Mouse (Mus musculus): ENCODE results near the gene Gnb5. TPM values are rescaled to one million over a fixed set of nuclear protein-coding genes. Genes with fewer than 3 reads are reported as not detected.

Gnb5 gene
- polyA plus RNA-seq, 1 experiment from 2014 or later = 70.1 TPM

GRCm38 (mm10) chr9:75313138-75313831, 7.2 kb downstream of the Gnb5 start:
- H3K4me1 ChIP-seq (ENCODE audit: control insufficient read depth, insufficient read depth, low read length) = peaks cover 17% of the 10 kb centered on the region
- H3K4me3 ChIP-seq (replicated peaks; ENCODE audit: low read depth, low read length) = peak overlapping the region; percentile 50
- H3K27ac ChIP-seq (replicated peaks; ENCODE audit: low read depth, low read length) = peak overlapping the region; percentile 87
- DNase-seq = peak; percentile 75
- H3K9me3 ChIP-seq (ENCODE audit: control insufficient read depth, low read length) = no peaks in the 10 kb centered on the region
- H3K27me3 ChIP-seq (ENCODE audit: control insufficient read depth, insufficient read depth, low read length) = no peaks in the 10 kb centered on the region
- ATAC-seq (ENCODE audit: low FRiP score, low TSS enrichment) = peak; percentile 21; the same call in 1 of the 2 replicates
- 30% methylated on average over 11 of the region's 11 CpGs for WGBS
- peak overlapping the region; percentile 79 for H3K4me2 ChIP-seq (ENCODE audit: low read length)
- peak overlapping the region; percentile 70 for H3K9ac ChIP-seq (replicated peaks; ENCODE audit: low read length)
- H3K36me3 ChIP-seq (ENCODE audit: control insufficient read depth, insufficient read depth, low read length) = peaks cover 4% of the 10 kb centered on the region; the same call in 1 of the 2 replicates

DNA sequence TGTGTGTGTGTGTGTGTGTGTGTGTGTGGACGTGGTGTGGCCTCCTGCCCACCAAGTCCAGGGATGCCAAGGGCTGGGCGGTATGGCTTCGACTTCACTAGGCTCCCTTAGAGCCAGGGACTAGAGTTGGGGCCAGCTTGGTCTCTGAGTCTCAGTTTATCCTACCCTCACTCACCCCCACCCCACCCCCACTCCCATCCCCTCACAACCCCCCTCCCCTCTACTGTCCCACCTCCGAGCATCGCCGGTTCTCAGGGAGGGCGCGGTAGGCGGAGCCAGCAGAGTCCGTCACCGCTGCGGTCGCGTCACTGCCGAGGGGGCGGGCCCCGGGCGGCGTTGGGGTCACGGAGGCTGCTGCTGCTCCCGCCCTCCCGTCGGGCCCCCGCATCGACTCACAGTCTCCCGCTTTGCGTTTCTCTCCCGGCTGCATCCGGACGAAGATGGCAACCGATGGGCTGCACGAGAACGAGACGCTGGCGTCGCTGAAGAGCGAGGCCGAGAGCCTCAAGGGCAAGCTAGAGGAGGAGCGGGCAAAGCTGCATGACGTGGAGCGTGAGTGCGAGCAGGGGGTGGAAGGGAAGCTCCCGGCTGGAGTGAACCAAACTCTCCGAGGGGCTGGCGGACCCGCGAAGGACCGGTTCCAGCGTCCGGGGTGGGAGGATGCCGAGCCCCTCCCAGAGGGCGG, 7.9 kb downstream of the Gnb5 start:
- no peaks in the 10 kb centered on the region for H3K27me3 ChIP-seq (ENCODE audit: control insufficient read depth, insufficient read depth, low read length)
- H3K4me2 ChIP-seq (ENCODE audit: low read length) = peak overlapping the region; percentile 79
- H3K4me1 ChIP-seq (ENCODE audit: control insufficient read depth, insufficient read depth, low read length) = peaks cover 17% of the 10 kb centered on the region
- peak overlapping the region; percentile 70 for H3K9ac ChIP-seq (replicated peaks; ENCODE audit: low read length)
- peak overlapping the region; percentile 50 for H3K4me3 ChIP-seq (replicated peaks; ENCODE audit: low read depth, low read length)
- H3K36me3 ChIP-seq (ENCODE audit: control insufficient read depth, insufficient read depth, low read length) = peaks cover 4% of the 10 kb centered on the region; the same call in 1 of the 2 replicates
- WGBS = under 1% methylated on average over 52 of the region's 52 CpGs
- ATAC-seq (ENCODE audit: low FRiP score, low TSS enrichment) (peak; percentile 91), DNase-seq (peak; percentile 88)
- H3K27ac ChIP-seq (replicated peaks; ENCODE audit: low read depth, low read length) = peak overlapping the region; percentile 87
- no peaks in the 10 kb centered on the region for H3K9me3 ChIP-seq (ENCODE audit: control insufficient read depth, low read length)

GRCm38 (mm10) chr9:75314517-75315105, 8.5 kb downstream of the Gnb5 start:
- Histone ChIP-seq H3K9ac (replicated peaks; ENCODE audit: low read length) (peak overlapping the region; percentile 70), H3K27me3 (ENCODE audit: control insufficient read depth, insufficient read depth, low read length) (no peaks in the 10 kb centered on the region), H3K4me3 (replicated peaks; ENCODE audit: low read depth, low read length) (peak overlapping the region; percentile 50), H3K36me3 (ENCODE audit: control insufficient read depth, insufficient read depth, low read length) (peaks cover 4% of the 10 kb centered on the region; the same call in 1 of the 2 replicates), H3K27ac (replicated peaks; ENCODE audit: low read depth, low read length) (peak overlapping the region; percentile 87), H3K4me2 (ENCODE audit: low read length) (peak overlapping the region; percentile 79), H3K4me1 (ENCODE audit: control insufficient read depth, insufficient read depth, low read length) (peaks cover 17% of the 10 kb centered on the region), H3K9me3 (ENCODE audit: control insufficient read depth, low read length) (no peaks in the 10 kb centered on the region)
- ATAC-seq (ENCODE audit: low FRiP score, low TSS enrichment) (no peak; the same call in 1 of the 2 replicates), DNase-seq (peak; percentile 72)
- 2% methylated on average over 22 of the region's 22 CpGs for WGBS

DNA sequence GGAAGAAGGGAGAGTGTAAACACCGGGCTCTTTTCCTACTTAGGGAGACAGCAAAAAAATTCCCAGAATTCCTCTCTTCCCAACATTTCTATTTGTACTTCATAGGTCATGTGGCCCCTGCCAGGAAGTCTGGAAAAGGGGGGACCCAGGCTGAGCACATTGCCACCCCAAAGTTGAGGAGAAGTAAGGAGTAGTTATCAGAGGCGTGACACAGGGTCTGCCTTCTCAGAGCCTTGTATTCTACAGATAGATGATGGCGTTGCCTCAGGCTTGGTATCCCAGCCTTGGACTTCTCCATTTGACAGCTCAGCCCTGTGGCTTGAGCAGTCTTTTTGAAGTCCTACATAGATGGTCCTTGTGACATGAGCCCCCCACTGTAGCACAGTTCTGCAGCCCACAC, 9.2 kb downstream of the Gnb5 start:
- H3K4me3 ChIP-seq (replicated peaks; ENCODE audit: low read depth, low read length) = peak overlapping the region; percentile 50; the same call in 1 of the 2 replicates
- H3K9me3 ChIP-seq (ENCODE audit: control insufficient read depth, low read length) = no peaks in the 10 kb centered on the region
- peaks cover 4% of the 10 kb centered on the region; the same call in 1 of the 2 replicates for H3K36me3 ChIP-seq (ENCODE audit: control insufficient read depth, insufficient read depth, low read length)
- H3K9ac ChIP-seq (replicated peaks; ENCODE audit: low read length) = no peak overlapping the region
- no peak for ATAC-seq (ENCODE audit: low FRiP score, low TSS enrichment)
- no peaks in the 10 kb centered on the region for H3K27me3 ChIP-seq (ENCODE audit: control insufficient read depth, insufficient read depth, low read length)
- DNase-seq = no peak
- no peak overlapping the region for H3K27ac ChIP-seq (replicated peaks; ENCODE audit: low read depth, low read length)
- peaks cover 17% of the 10 kb centered on the region for H3K4me1 ChIP-seq (ENCODE audit: control insufficient read depth, insufficient read depth, low read length)
- 77% methylated on average over 3 of the region's 3 CpGs for WGBS
- peak overlapping the region; percentile 79 for H3K4me2 ChIP-seq (ENCODE audit: low read length)

GRCm38 (mm10) chr9:75316771-75317170, 10.7 kb downstream of the Gnb5 start:
- peaks cover 4% of the 10 kb centered on the region; the same call in 1 of the 2 replicates for H3K36me3 ChIP-seq (ENCODE audit: control insufficient read depth, insufficient read depth, low read length)
- DNase-seq (no peak), ATAC-seq (ENCODE audit: low FRiP score, low TSS enrichment) (no peak)
- H3K27me3 ChIP-seq (ENCODE audit: control insufficient read depth, insufficient read depth, low read length) = no peaks in the 10 kb centered on the region
- H3K9me3 ChIP-seq (ENCODE audit: control insufficient read depth, low read length) = no peaks in the 10 kb centered on the region
- no peak overlapping the region for H3K4me3 ChIP-seq (replicated peaks; ENCODE audit: low read depth, low read length)
- no peak overlapping the region for H3K27ac ChIP-seq (replicated peaks; ENCODE audit: low read depth, low read length)
- no peak overlapping the region for H3K9ac ChIP-seq (replicated peaks; ENCODE audit: low read length)
- WGBS = 94% methylated on average over 6 of the region's 6 CpGs
- H3K4me1 ChIP-seq (ENCODE audit: control insufficient read depth, insufficient read depth, low read length) = peaks cover 17% of the 10 kb centered on the region
- H3K4me2 ChIP-seq (ENCODE audit: low read length) = no peak overlapping the region

DNA sequence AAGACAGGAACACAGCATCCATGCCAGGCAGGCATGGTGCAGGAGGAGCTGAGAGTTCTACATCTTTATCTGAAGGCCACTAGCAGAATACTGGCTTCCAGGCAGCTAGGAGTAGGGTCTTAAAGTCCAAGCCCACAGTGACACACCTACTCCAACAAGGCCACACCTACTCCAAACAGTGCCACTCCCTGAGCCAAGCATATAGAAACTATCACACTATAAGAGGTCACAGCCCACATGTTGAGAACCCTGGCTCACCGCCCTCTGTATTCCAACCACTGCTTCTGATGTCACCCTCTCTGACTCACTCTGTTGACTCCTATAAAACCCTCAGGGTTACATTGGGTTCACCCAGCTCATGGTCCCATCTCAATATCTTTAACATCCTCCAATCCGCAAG, 12.1 kb downstream of the Gnb5 start:
- no peak overlapping the region for H3K9ac ChIP-seq (replicated peaks; ENCODE audit: low read length)
- ATAC-seq (ENCODE audit: low FRiP score, low TSS enrichment) (no peak), DNase-seq (no peak)
- no peaks in the 10 kb centered on the region for H3K9me3 ChIP-seq (ENCODE audit: control insufficient read depth, low read length)
- no peaks in the 10 kb centered on the region for H3K27me3 ChIP-seq (ENCODE audit: control insufficient read depth, insufficient read depth, low read length)
- H3K27ac ChIP-seq (replicated peaks; ENCODE audit: low read depth, low read length) = no peak overlapping the region
- peaks cover 4% of the 10 kb centered on the region; the same call in 1 of the 2 replicates for H3K36me3 ChIP-seq (ENCODE audit: control insufficient read depth, insufficient read depth, low read length)
- no peak overlapping the region for H3K4me3 ChIP-seq (replicated peaks; ENCODE audit: low read depth, low read length)
- no peak overlapping the region for H3K4me2 ChIP-seq (ENCODE audit: low read length)
- 99% methylated on average over 2 of the region's 2 CpGs for WGBS
- peaks cover 17% of the 10 kb centered on the region for H3K4me1 ChIP-seq (ENCODE audit: control insufficient read depth, insufficient read depth, low read length)

GRCm38 (mm10) chr9:75319365-75319764, 13.3 kb downstream of the Gnb5 start:
- no peak overlapping the region for H3K4me3 ChIP-seq (replicated peaks; ENCODE audit: low read depth, low read length)
- peak overlapping the region; percentile 12; the same call in 1 of the 2 replicates for H3K9ac ChIP-seq (replicated peaks; ENCODE audit: low read length)
- H3K27ac ChIP-seq (replicated peaks; ENCODE audit: low read depth, low read length) = peak overlapping the region; percentile 28; the same call in 1 of the 2 replicates
- H3K9me3 ChIP-seq (ENCODE audit: control insufficient read depth, low read length) = no peaks in the 10 kb centered on the region
- H3K27me3 ChIP-seq (ENCODE audit: control insufficient read depth, insufficient read depth, low read length) = no peaks in the 10 kb centered on the region
- ATAC-seq (ENCODE audit: low FRiP score, low TSS enrichment) = no peak
- WGBS = 75% methylated on average over 3 of the region's 3 CpGs
- H3K36me3 ChIP-seq (ENCODE audit: control insufficient read depth, insufficient read depth, low read length) = peaks cover 4% of the 10 kb centered on the region; the same call in 1 of the 2 replicates
- peak; percentile 43 for DNase-seq
- H3K4me1 ChIP-seq (ENCODE audit: control insufficient read depth, insufficient read depth, low read length) = peaks cover 13% of the 10 kb centered on the region
- H3K4me2 ChIP-seq (ENCODE audit: low read length) = no peak overlapping the region

- no peaks in the 10 kb centered on the region for H3K9me3 ChIP-seq (ENCODE audit: control insufficient read depth, low read length)
- H3K9ac ChIP-seq (replicated peaks; ENCODE audit: low read length) = no peak overlapping the region
- H3K27ac ChIP-seq (replicated peaks; ENCODE audit: low read depth, low read length) = no peak overlapping the region
- WGBS = 88% methylated on average over 13 of the region's 13 CpGs
- ATAC-seq (ENCODE audit: low FRiP score, low TSS enrichment) (no peak), DNase-seq (no peak)
- H3K36me3 ChIP-seq (ENCODE audit: control insufficient read depth, insufficient read depth, low read length) = peaks cover 11% of the 10 kb centered on the region
- H3K4me2 ChIP-seq (ENCODE audit: low read length) = no peak overlapping the region
- H3K27me3 ChIP-seq (ENCODE audit: control insufficient read depth, insufficient read depth, low read length) = no peaks in the 10 kb centered on the region
- no peaks in the 10 kb centered on the region for H3K4me1 ChIP-seq (ENCODE audit: control insufficient read depth, insufficient read depth, low read length)
- no peak overlapping the region for H3K4me3 ChIP-seq (replicated peaks; ENCODE audit: low read depth, low read length)
Measured at GRCm38 (mm10) chr9:75322099-75322885, 16.2 kb downstream of the Gnb5 start.
